Mouse (Mus musculus) myocyte (in vitro differentiated cells): ENCODE results near the gene Srgap2. TPM values are rescaled to one million over a fixed set of nuclear protein-coding genes. Genes with fewer than 3 reads are reported as not detected.
"Not testable (repeated sequence)": the region's sequence is repeated elsewhere in the genome, so short reads cannot be mapped to it uniquely, and the experiment has no call there.

Experiments used
- H3K27me3 ChIP-seq: one replicate; pipeline ENCODE4 v1.6.1; 2011; ENCODE audit not compliant: control insufficient read depth, insufficient read depth, insufficient read length
- H3K36me3 ChIP-seq: one replicate; pipeline ENCODE4 v1.6.1; 2011; ENCODE audit not compliant: control insufficient read depth, insufficient read depth
- H3K4me2 ChIP-seq: one replicate; pipeline ENCODE4 v1.6.1; 2011; ENCODE audit warnings: low read depth, control low read depth
- H3K4me3 ChIP-seq: one replicate; pipeline ENCODE4 v1.5.1; 2011; ENCODE audit warnings: mild to moderate bottlenecking, control low read depth, moderate library complexity
- H3K79me2 ChIP-seq: one replicate; pipeline ENCODE4 v1.6.1; 2011; ENCODE audit not compliant: control insufficient read depth, insufficient read depth
- H3ac ChIP-seq: one replicate; pipeline ENCODE4 v1.6.1; 2011; ENCODE audit not compliant: control insufficient read depth, insufficient read length
- CEBPB ChIP-seq: IDR thresholded peaks from 2 replicates; pipeline ENCODE4 v1.6.1; 2011; ENCODE audit warnings: mild to moderate bottlenecking, moderate library complexity; ENCODE audit not compliant: poor library complexity, insufficient read depth, severe bottlenecking
- E2F4 ChIP-seq: IDR thresholded peaks from one replicate; pipeline ENCODE4 v1.6.1; 2011; ENCODE audit warnings: mild to moderate bottlenecking, control low read depth, moderate library complexity; ENCODE audit not compliant: insufficient read depth
- MAX ChIP-seq: IDR thresholded peaks from one replicate; pipeline ENCODE4 v1.6.1; 2011; ENCODE audit warnings: low read depth, mild to moderate bottlenecking, control low read depth
- MYOD1 ChIP-seq, 3 experiments: IDR thresholded peaks; one replicate each; pipeline ENCODE4 v1.6.1; 2011; ENCODE audit warnings: control low read depth in 2 of 3, low read depth in 2 of 3, mild to moderate bottlenecking in 2 of 3, moderate library complexity in 1 of 3; ENCODE audit not compliant: insufficient read length in 2 of 3, control insufficient read depth in 1 of 3
- MYOG ChIP-seq, 3 experiments: IDR thresholded peaks; one replicate each; pipeline ENCODE4 v1.6.1; 2011; ENCODE audit warnings: control low read depth in 2 of 3, low read depth in 2 of 3, mild to moderate bottlenecking in 2 of 3; ENCODE audit not compliant: insufficient read length in 2 of 3, control insufficient read depth in 1 of 3, insufficient read depth in 1 of 3
- POLR2A ChIP-seq: IDR thresholded peaks from one replicate; pipeline ENCODE4 v1.6.1; 2011; ENCODE audit warnings: low read depth, mild to moderate bottlenecking, control low read depth, moderate library complexity; ENCODE audit not compliant: insufficient read length
- POLR2AphosphoS2 ChIP-seq: IDR thresholded peaks from one replicate; pipeline ENCODE4 v1.6.1; 2011; ENCODE audit warnings: low read depth, control low read depth; ENCODE audit not compliant: insufficient read length
- REST ChIP-seq: IDR thresholded peaks from one replicate; pipeline ENCODE4 v1.6.1; 2011; ENCODE audit warnings: mild to moderate bottlenecking, control low read depth, moderate library complexity; ENCODE audit not compliant: insufficient read depth, insufficient read length
- SRF ChIP-seq: IDR thresholded peaks from one replicate; pipeline ENCODE4 v1.6.1; 2011; ENCODE audit warnings: low read depth; ENCODE audit not compliant: control insufficient read depth, insufficient read length
- TCF12 ChIP-seq: IDR thresholded peaks from one replicate; pipeline ENCODE4 v1.6.1; 2011; ENCODE audit warnings: mild to moderate bottlenecking, control low read depth; ENCODE audit not compliant: poor library complexity, insufficient read depth, severe bottlenecking
- TCF3 ChIP-seq: IDR thresholded peaks from one replicate; pipeline ENCODE4 v1.6.1; 2011; ENCODE audit warnings: low read depth, control low read depth; ENCODE audit not compliant: insufficient read length
- USF1 ChIP-seq: IDR thresholded peaks from one replicate; pipeline ENCODE4 v1.6.1; 2011; ENCODE audit warnings: low read depth, mild to moderate bottlenecking, control low read depth, moderate library complexity
- polyA plus RNA-seq: library from polyadenylated mRNA; unstranded; fragments of >200 nt; fragmentation: generic; extraction: Trizol; gene quantifications from one replicate; pipeline ENCODE4 v1.2.1, GENCODE M21; 2012; ENCODE audit warnings: missing spikeins

The Srgap2 gene
- polyA plus RNA-seq, 1 experiment, result 19.1 TPM

DNA sequence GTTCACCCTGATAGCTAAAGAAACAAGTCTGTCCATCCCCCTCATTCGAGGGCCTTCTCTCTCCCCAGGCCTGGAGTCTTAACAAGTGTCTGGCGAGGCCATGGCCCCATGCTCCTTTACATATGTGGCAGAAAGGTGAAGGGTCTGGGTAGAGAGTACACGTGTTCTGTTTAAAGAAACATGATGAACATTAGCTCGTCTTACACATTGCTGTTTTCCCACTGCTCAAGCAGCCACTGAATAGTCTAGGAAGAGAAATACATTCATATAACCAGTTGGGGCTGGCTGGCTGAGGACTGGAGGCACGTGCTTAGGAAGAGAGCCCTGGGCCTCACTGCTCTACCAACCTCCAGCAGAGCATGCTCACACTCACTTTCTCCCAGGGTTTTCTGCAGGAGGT, 191.1 kb downstream of the Srgap2 start:
- H3K36me3 ChIP-seq, result peaks cover 32% of the 10 kb centered on the region
- H3K4me3 ChIP-seq, result no peak overlapping the region
- H3K79me2 ChIP-seq, result no peaks in the 10 kb centered on the region
- no peak overlapping the region for H3ac ChIP-seq
- TF ChIP-seq CEBPB, result no peak
- TF ChIP-seq MYOG (IDR thresholded peaks at IDR 0.05; ENCODE audit: control insufficient read depth in 1 of 3, insufficient read depth in 1 of 3, insufficient read length in 2 of 3, low read depth in 2 of 3), result no peak
- no peaks in the 10 kb centered on the region for H3K27me3 ChIP-seq
- H3K4me2 ChIP-seq, result no peak overlapping the region

DNA sequence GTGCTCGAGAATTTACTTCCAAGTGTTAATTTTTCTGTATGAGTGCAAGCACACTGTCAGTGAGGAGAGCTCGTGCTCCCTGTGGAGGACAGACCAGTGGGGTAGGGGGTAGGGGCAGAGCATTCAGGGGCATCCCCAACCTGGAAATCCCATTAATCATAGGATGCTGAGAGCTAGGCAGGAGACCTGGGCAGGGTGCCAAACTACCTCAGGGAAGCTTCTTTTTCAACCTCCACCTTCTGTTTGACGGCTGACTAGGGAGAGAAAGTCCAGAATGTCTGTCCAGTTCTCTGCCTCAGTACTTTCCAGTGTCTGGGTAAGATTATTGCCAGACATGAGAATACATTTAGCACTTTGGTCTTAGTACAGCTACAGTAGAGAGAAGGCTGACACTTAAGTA, 191.5 kb downstream of the Srgap2 start:
- H3K27me3 ChIP-seq, result no peaks in the 10 kb centered on the region
- H3ac ChIP-seq, result no peak overlapping the region
- peaks cover 32% of the 10 kb centered on the region for H3K36me3 ChIP-seq
- no peak overlapping the region for H3K4me2 ChIP-seq
- TF ChIP-seq SRF (no peak), POLR2A (no peak), MAX (no peak)
- no peak overlapping the region for H3K4me3 ChIP-seq
- H3K79me2 ChIP-seq, result no peaks in the 10 kb centered on the region

DNA sequence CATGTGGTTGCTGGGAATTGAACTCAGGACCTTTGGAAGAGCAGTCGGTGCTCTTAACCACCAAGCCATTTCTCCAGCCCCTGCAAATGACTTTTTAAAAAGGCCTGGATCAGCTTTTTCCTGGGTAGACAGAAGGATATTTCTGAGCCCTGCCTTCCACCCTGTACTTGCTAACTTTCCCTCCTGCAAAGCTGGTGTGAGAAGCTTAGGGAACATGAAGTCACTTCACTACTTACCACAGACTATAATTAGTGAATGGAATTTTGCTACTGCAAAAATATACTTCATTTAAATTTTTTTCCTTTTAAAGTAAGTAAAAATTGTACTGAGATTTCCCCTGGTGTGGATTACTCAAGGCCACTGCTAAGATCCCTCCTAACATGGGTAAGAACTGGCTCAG, 196.0 kb downstream of the Srgap2 start:
- Histone ChIP-seq H3ac (no peak overlapping the region), H3K36me3 (peaks cover 29% of the 10 kb centered on the region), H3K4me2 (no peak overlapping the region), H3K79me2 (no peaks in the 10 kb centered on the region), H3K27me3 (no peaks in the 10 kb centered on the region), H3K4me3 (no peak overlapping the region)
- TF ChIP-seq TCF12 (no peak), E2F4 (no peak), TCF3 (no peak), MYOD1 (IDR thresholded peaks at IDR 0.05; ENCODE audit: control insufficient read depth in 1 of 3, insufficient read length in 2 of 3, low read depth in 2 of 3) (no peak), MYOG (IDR thresholded peaks at IDR 0.05; ENCODE audit: control insufficient read depth in 1 of 3, insufficient read depth in 1 of 3, insufficient read length in 2 of 3, low read depth in 2 of 3) (no peak), POLR2AphosphoS2 (no peak), USF1 (no peak), REST (no peak), CEBPB (no peak), MAX (no peak)

DNA sequence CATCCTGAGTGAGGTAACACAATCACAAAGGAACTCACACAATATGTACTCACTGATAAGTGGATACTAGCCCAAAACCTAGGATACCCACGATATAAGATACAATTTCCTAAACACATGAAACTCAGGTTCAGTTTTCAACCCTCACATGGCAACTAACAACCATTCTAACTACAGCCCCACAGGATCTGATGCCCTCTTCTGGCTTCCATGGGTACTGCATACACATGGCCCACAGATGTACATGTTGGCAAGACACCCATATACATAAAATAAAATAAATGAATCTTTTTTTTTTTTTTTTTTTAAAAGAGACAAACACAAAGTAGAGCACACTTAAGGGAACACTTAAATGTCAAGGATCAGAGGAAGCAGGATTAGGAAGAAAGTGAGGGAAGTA, 198.1 kb downstream of the Srgap2 start:
- not testable (repeated sequence) for H3ac ChIP-seq, H3K4me2 ChIP-seq, H3K4me3 ChIP-seq, H3K27me3 ChIP-seq, H3K79me2 ChIP-seq
- peaks cover 32% of the 10 kb centered on the region for H3K36me3 ChIP-seq

DNA sequence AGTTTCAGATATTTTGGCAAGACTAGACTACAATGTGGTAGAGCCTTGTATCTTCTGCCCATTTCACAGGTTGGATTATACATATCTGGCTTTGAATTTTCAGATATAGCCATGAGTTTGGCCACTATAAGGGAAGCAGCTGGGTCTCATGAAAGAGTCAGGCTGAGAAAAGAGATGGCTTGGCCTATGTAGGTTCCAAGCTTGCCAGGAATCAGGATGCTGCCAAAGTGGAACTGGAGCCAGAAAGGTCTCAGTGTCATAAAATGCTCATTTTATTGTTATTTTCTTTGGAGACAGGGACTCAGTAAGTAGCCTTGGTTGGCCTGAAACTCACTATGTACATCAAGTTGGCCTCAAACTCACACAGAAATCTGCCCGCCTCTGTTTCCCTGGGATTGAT, 200.0 kb downstream of the Srgap2 start:
- Histone ChIP-seq H3K79me2 (no peaks in the 10 kb centered on the region), H3K4me2 (no peak overlapping the region), H3ac (no peak overlapping the region), H3K36me3 (peaks cover 32% of the 10 kb centered on the region), H3K4me3 (no peak overlapping the region), H3K27me3 (no peaks in the 10 kb centered on the region)
- no peak for TF ChIP-seq TCF3
- no peak for TF ChIP-seq SRF
- TF ChIP-seq REST, result no peak
- no peak for TF ChIP-seq POLR2AphosphoS2
- TF ChIP-seq MYOD1 (IDR thresholded peaks at IDR 0.05; ENCODE audit: control insufficient read depth in 1 of 3, insufficient read length in 2 of 3, low read depth in 2 of 3), result no peak
- TF ChIP-seq CEBPB, result no peak
- TF ChIP-seq USF1, result no peak
- no peak for TF ChIP-seq MYOG (IDR thresholded peaks at IDR 0.05; ENCODE audit: control insufficient read depth in 1 of 3, insufficient read depth in 1 of 3, insufficient read length in 2 of 3, low read depth in 2 of 3)

DNA sequence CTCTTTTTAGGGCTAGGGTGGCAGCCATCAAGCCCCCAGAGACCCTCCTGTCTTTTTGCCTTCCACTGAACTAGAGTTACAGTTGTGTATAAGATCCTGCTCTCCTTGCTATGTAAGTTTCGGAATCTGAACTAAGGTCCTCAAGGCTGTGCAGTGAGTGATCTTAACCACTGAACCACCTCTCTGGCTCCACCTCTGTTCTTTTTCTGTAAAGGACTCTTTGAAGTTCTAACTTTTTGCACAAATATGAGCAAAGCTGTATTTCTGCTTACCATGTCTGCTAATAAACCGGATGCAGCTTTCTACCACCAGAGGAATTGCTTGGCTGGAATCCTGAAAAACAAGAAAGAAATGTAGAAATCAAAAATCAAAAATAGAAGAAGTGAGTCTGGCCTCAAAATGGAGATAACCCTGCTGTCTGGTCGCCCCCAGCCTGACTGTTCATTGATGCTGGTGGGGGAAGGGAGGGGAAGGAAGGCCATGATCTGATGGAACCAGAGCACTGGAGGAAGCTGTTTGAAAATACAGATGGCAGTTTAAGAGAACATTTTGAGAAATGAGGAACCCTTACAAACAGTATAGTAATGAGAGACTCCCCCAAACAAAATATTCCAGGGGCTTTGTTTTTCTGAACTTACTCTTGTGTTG, 202.2 kb downstream of the Srgap2 start:
- H3K36me3 ChIP-seq, result peaks cover 38% of the 10 kb centered on the region
- H3ac ChIP-seq, result no peak overlapping the region
- no peak overlapping the region for H3K4me2 ChIP-seq
- no peaks in the 10 kb centered on the region for H3K79me2 ChIP-seq
- H3K27me3 ChIP-seq, result no peaks in the 10 kb centered on the region
- no peak overlapping the region for H3K4me3 ChIP-seq
- TF ChIP-seq MYOG (IDR thresholded peaks at IDR 0.05; ENCODE audit: control insufficient read depth in 1 of 3, insufficient read depth in 1 of 3, insufficient read length in 2 of 3, low read depth in 2 of 3), result no peak
- TF ChIP-seq TCF12, result no peak
- no peak for TF ChIP-seq MYOD1 (IDR thresholded peaks at IDR 0.05; ENCODE audit: control insufficient read depth in 1 of 3, insufficient read length in 2 of 3, low read depth in 2 of 3)
